Mouse (Mus musculus): Measurements from ENCODE around the gene Rfxank. TPM values are rescaled to one million over a fixed set of nuclear protein-coding genes. Genes with fewer than 3 reads are reported as not detected.
A peak's percentile ranks its signal among the peaks of the same experiment; 100 is the strongest.

Rfxank gene
- polyA plus RNA-seq, 1 experiment from 2014 or later = 7.5 TPM

DNA sequence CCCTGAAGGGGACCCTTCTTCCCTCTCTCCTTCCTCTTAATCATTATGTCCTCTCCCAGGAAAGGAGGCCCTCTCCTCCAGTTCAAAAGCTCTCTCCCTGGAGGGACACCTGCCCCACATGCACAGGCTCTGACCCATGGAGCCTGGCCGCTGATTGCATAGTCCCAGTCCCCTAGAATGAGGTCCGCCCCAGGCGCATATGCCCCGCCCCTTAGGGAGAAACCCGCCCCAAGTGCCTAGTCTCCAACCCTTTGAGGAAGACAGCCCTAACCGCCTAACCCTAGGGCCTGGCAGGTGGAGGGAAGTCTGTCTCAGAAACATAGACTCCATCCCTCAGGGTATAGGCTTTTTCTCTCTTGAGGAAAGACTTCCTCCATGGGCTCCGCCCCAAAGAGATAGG lies 51.7 kb downstream of the Rfxank start:
- 8% methylated on average over 7 of the region's 7 CpGs for WGBS
- Histone ChIP-seq H3K4me2 (ENCODE audit: low read length) (no peak overlapping the region), H3K27ac (replicated peaks; ENCODE audit: low read depth, low read length) (no peak overlapping the region), H3K9me3 (ENCODE audit: control insufficient read depth, low read length) (no peaks in the 10 kb centered on the region), H3K9ac (replicated peaks; ENCODE audit: low read length) (no peak overlapping the region), H3K4me3 (replicated peaks; ENCODE audit: low read depth, low read length) (no peak overlapping the region), H3K27me3 (ENCODE audit: control insufficient read depth, insufficient read depth, low read length) (peaks cover 69% of the 10 kb centered on the region), H3K4me1 (ENCODE audit: control insufficient read depth, insufficient read depth, low read length) (peaks cover 27% of the 10 kb centered on the region; the same call in 1 of the 2 replicates), H3K36me3 (ENCODE audit: control insufficient read depth, insufficient read depth, low read length) (no peaks in the 10 kb centered on the region)
- no peak for DNase-seq
- no peak for ATAC-seq (ENCODE audit: low FRiP score, low TSS enrichment)

DNA sequence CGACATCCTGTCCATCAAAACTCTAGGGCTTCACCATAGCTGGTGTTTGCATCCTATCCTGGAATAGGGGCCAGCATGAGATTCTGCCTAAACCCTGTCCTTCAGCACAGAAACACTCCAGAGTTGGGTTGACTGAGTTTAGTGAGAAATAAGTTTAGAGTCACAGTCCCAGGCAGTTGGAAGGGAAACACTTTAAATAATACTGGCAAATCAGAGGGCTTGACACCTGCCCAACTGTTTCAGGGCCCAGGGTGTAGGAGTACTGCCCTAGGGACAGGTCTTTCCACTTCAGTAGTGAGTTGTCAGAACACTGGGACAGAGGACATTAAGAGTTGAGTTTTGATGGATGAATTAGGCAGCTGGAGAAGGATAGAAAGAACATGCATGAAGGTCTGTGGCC lies 52.8 kb downstream of the Rfxank start:
- Histone ChIP-seq H3K4me2 (ENCODE audit: low read length) (no peak overlapping the region), H3K36me3 (ENCODE audit: control insufficient read depth, insufficient read depth, low read length) (no peaks in the 10 kb centered on the region), H3K27me3 (ENCODE audit: control insufficient read depth, insufficient read depth, low read length) (peaks cover 70% of the 10 kb centered on the region), H3K9me3 (ENCODE audit: control insufficient read depth, low read length) (no peaks in the 10 kb centered on the region), H3K4me1 (ENCODE audit: control insufficient read depth, insufficient read depth, low read length) (peaks cover 27% of the 10 kb centered on the region; the same call in 1 of the 2 replicates), H3K4me3 (replicated peaks; ENCODE audit: low read depth, low read length) (no peak overlapping the region), H3K9ac (replicated peaks; ENCODE audit: low read length) (no peak overlapping the region), H3K27ac (replicated peaks; ENCODE audit: low read depth, low read length) (no peak overlapping the region)
- ATAC-seq (ENCODE audit: low FRiP score, low TSS enrichment) (no peak), DNase-seq (no peak)
- 50% methylated on average over 1 of the region's 1 CpGs for WGBS

DNA sequence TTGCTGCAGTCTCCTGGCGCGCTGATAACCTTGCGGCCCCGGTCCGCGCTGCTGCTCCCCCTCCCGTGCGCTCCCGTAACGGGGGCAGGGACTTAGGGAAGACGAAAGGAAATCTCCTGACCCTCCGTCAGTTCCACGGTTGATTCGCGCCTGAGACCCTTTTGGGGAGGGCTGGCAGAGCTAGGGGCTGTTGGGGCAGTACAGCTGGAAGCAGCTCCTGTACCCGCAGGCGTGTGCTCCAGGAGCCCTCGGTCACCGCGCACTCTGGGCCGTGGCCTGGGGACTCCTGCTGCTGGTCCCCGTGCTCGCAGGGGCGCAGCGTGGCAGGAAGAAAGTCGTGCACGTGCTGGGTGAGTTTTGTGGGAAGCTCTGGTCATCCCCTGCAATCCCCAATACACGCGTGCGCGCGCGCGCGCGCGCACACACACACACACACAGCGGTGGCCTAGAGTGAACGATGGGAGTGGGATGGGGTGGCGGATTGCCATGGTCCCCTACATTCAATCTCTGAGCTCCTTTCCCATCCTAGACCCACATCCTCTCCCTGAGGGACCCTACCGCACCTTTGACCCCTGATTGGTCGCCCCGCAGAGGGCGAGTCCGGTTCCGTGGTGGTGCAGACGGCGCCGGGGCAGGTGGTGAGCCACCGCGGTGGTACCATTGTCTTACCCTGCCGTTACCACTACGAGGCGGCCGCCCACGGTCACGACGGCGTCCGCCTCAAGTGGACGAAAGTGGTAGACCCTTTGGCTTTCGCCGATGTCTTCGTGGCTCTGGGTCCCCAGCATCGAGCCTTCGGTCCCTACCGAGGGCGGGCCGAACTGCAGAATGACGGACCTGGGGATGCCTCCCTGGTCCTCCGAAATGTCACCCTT lies 54.5 kb downstream of the Rfxank start:
- no peak for ATAC-seq (ENCODE audit: low FRiP score, low TSS enrichment)
- peak overlapping the region; percentile 47 for H3K9ac ChIP-seq (replicated peaks; ENCODE audit: low read length)
- H3K4me1 ChIP-seq (ENCODE audit: control insufficient read depth, insufficient read depth, low read length) = peaks cover 21% of the 10 kb centered on the region; the same call in 1 of the 2 replicates
- H3K27ac ChIP-seq (replicated peaks; ENCODE audit: low read depth, low read length) = no peak overlapping the region
- H3K9me3 ChIP-seq (ENCODE audit: control insufficient read depth, low read length) = no peaks in the 10 kb centered on the region
- WGBS = 2% methylated on average over 71 of the region's 71 CpGs
- peaks cover 5% of the 10 kb centered on the region; the same call in 1 of the 2 replicates for H3K36me3 ChIP-seq (ENCODE audit: control insufficient read depth, insufficient read depth, low read length)
- DNase-seq = peak; percentile 64
- H3K4me2 ChIP-seq (ENCODE audit: low read length) = peak overlapping the region; percentile 77
- peaks cover 70% of the 10 kb centered on the region for H3K27me3 ChIP-seq (ENCODE audit: control insufficient read depth, insufficient read depth, low read length)
- H3K4me3 ChIP-seq (replicated peaks; ENCODE audit: low read depth, low read length) = peak overlapping the region; percentile 40

DNA sequence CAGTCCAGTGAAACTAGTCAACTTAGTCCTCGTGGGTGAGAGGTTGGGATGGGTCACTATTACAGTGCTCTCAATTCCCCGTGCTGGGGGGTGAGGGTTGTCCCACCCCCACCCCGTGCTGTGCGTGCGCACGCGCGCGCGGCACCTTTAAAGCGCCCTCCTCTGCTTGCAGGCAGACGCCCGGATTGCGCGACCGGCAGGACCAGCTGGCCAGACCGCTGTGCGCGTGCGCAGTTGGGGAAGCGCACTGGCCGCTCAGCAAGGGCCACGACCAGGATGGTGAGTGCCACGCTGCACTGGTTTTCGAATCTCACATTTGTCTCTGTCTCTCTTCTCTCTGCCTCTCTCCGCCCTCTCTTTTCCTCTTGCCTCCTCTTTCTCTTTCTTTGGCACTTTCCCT lies 55.7 kb downstream of the Rfxank start, which contains the start of gene Hapln4:
Gene Hapln4, plus strand, starts transcription at position 173 of the 400 bp plus-strand sequence.
- Histone ChIP-seq H3K4me2 (ENCODE audit: low read length) (peak within 1 kb of the TSS; percentile 77), H3K27me3 (ENCODE audit: control insufficient read depth, insufficient read depth, low read length) (peaks cover 61% of the 10 kb centered on the region), H3K36me3 (ENCODE audit: control insufficient read depth, insufficient read depth, low read length) (peaks cover 10% of the 10 kb centered on the region; the same call in 1 of the 2 replicates), H3K4me1 (ENCODE audit: control insufficient read depth, insufficient read depth, low read length) (peaks cover 13% of the 10 kb centered on the region; the same call in 1 of the 2 replicates), H3K4me3 (replicated peaks; ENCODE audit: low read depth, low read length) (peak within 1 kb of the TSS; percentile 40), H3K9ac (replicated peaks; ENCODE audit: low read length) (peak within 1 kb of the TSS; percentile 47), H3K27ac (replicated peaks; ENCODE audit: low read depth, low read length) (no peak within 1 kb of the TSS), H3K9me3 (ENCODE audit: control insufficient read depth, low read length) (no peaks in the 10 kb centered on the region)
- ATAC-seq (ENCODE audit: low FRiP score, low TSS enrichment) = no peak
- DNase-seq = peak; percentile 74
- under 1% methylated on average over 26 of the region's 26 CpGs for WGBS

DNA sequence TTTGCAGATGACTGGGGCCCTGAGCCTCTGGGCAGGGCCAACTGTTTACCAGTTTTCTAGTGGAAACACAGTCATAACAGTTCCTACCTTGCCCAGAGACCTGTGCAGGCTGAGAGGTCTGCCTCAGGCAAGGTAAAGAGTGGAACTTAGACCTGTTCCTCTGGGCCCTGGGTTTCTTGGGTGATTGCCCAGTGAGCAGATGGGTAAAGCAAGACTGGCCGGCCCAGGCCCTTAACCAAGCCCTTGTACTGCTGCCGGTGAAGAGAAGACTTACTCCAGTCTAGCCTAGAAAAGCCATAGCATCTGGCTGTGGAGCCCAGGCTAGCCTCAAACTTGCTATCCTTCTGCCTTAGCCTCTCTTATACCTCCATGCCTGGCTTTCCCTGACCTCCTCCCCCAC lies 57.0 kb downstream of the Rfxank start:
- Histone ChIP-seq H3K36me3 (ENCODE audit: control insufficient read depth, insufficient read depth, low read length) (peaks cover 11% of the 10 kb centered on the region; the same call in 1 of the 2 replicates), H3K9ac (replicated peaks; ENCODE audit: low read length) (no peak overlapping the region), H3K4me2 (ENCODE audit: low read length) (no peak overlapping the region), H3K9me3 (ENCODE audit: control insufficient read depth, low read length) (no peaks in the 10 kb centered on the region), H3K27me3 (ENCODE audit: control insufficient read depth, insufficient read depth, low read length) (peaks cover 49% of the 10 kb centered on the region), H3K4me3 (replicated peaks; ENCODE audit: low read depth, low read length) (no peak overlapping the region), H3K27ac (replicated peaks; ENCODE audit: low read depth, low read length) (no peak overlapping the region), H3K4me1 (ENCODE audit: control insufficient read depth, insufficient read depth, low read length) (peaks cover 9% of the 10 kb centered on the region; the same call in 1 of the 2 replicates)
- ATAC-seq (ENCODE audit: low FRiP score, low TSS enrichment) = no peak
- no peak for DNase-seq
- 93% methylated on average over 2 of the region's 2 CpGs for WGBS

Small RNA genes within 50 kb of the gene (microRNA-seq; reads per million reads assigned to microRNA genes)
- 3.5 reads per million, percentile 23 among the genes with 10 or more reads in this experiment for gene Mir7066

Other genes starting within 250 kb of the Rfxank start
- 5.1 TPM in 2 replicates for gene Tssk6, start 237.0 kb downstream of the Rfxank start, polyA plus RNA-seq (2014; fragmentation: Nextera tagmentation; extraction: Ambion mirVana)
- gene Ndufa13, start 236.6 kb downstream of the Rfxank start, polyA plus RNA-seq (2014; fragmentation: Nextera tagmentation; extraction: Ambion mirVana) = 170 and 211 TPM in 2 replicates
- gene Yjefn3, start 236.4 kb downstream of the Rfxank start, polyA plus RNA-seq (2014; fragmentation: Nextera tagmentation; extraction: Ambion mirVana) = 8.4 and 11.9 TPM in 2 replicates
- gene Gatad2a, start 142.8 kb downstream of the Rfxank start, polyA plus RNA-seq (2014; fragmentation: Nextera tagmentation; extraction: Ambion mirVana) = 22.6 and 28.1 TPM in 2 replicates
- gene Mau2, start 96.4 kb downstream of the Rfxank start, polyA plus RNA-seq (2014; fragmentation: Nextera tagmentation; extraction: Ambion mirVana) = 65.2 and 76.3 TPM in 2 replicates
- gene Sugp1, start 96.3 kb downstream of the Rfxank start, polyA plus RNA-seq (2014; fragmentation: Nextera tagmentation; extraction: Ambion mirVana) = 49.2 and 52.7 TPM in 2 replicates
- 2.0 and 2.1 TPM in 2 replicates for gene Tm6sf2, start 66.2 kb downstream of the Rfxank start, polyA plus RNA-seq (2014; fragmentation: Nextera tagmentation; extraction: Ambion mirVana)
- gene Hapln4, start 55.7 kb downstream of the Rfxank start, polyA plus RNA-seq (2014; fragmentation: Nextera tagmentation; extraction: Ambion mirVana) = 1.2 and 1.3 TPM in 2 replicates
- 135 and 147 TPM in 2 replicates for gene Ncan, start 18.3 kb downstream of the Rfxank start, polyA plus RNA-seq (2014; fragmentation: Nextera tagmentation; extraction: Ambion mirVana)
- 25.8 and 43.4 TPM in 2 replicates for gene Nr2c2ap, start 7.8 kb downstream of the Rfxank start, polyA plus RNA-seq (2014; fragmentation: Nextera tagmentation; extraction: Ambion mirVana)
- gene Borcs8, start 345 bp upstream of the Rfxank start, polyA plus RNA-seq (2014; fragmentation: Nextera tagmentation; extraction: Ambion mirVana) = 64.2 and 71.2 TPM in 2 replicates
- gene Mef2b, start 557 bp upstream of the Rfxank start, polyA plus RNA-seq (2014; fragmentation: Nextera tagmentation; extraction: Ambion mirVana) = 0.46 and 0.50 TPM in 2 replicates
- gene Tmem161a, start 33.2 kb upstream of the Rfxank start, polyA plus RNA-seq (2014; fragmentation: Nextera tagmentation; extraction: Ambion mirVana) = 31.2 and 40.7 TPM in 2 replicates
- 5.1 and 5.6 TPM in 2 replicates for gene Slc25a42, start 73.2 kb upstream of the Rfxank start, polyA plus RNA-seq (2014; fragmentation: Nextera tagmentation; extraction: Ambion mirVana)
- 87.9 and 88.9 TPM in 2 replicates for gene Sugp2, start 95.1 kb upstream of the Rfxank start, polyA plus RNA-seq (2014; fragmentation: Nextera tagmentation; extraction: Ambion mirVana)
- 82.5 and 115 TPM in 2 replicates for gene Armc6, start 95.3 kb upstream of the Rfxank start, polyA plus RNA-seq (2014; fragmentation: Nextera tagmentation; extraction: Ambion mirVana)
- gene Homer3, start 143.7 kb upstream of the Rfxank start, polyA plus RNA-seq (2014; fragmentation: Nextera tagmentation; extraction: Ambion mirVana) = 24.0 and 34.4 TPM in 2 replicates
- 44.8 and 48.8 TPM in 2 replicates for gene Ddx49, start 163.3 kb upstream of the Rfxank start, polyA plus RNA-seq (2014; fragmentation: Nextera tagmentation; extraction: Ambion mirVana)
- 274 and 309 TPM in 2 replicates for gene Cope, start 163.4 kb upstream of the Rfxank start, polyA plus RNA-seq (2014; fragmentation: Nextera tagmentation; extraction: Ambion mirVana)
- gene Cers1, start 176.6 kb upstream of the Rfxank start, polyA plus RNA-seq (2014; fragmentation: Nextera tagmentation; extraction: Ambion mirVana) = 38.8 and 42.9 TPM in 2 replicates
- not detected in 2 replicates for gene Gdf1, start 190.7 kb upstream of the Rfxank start, polyA plus RNA-seq (2014; fragmentation: Nextera tagmentation; extraction: Ambion mirVana)
- gene Upf1, start 214.1 kb upstream of the Rfxank start, polyA plus RNA-seq (2014; fragmentation: Nextera tagmentation; extraction: Ambion mirVana) = 16.9 and 18.4 TPM in 2 replicates
- gene Comp, start 234.4 kb upstream of the Rfxank start, polyA plus RNA-seq (2014; fragmentation: Nextera tagmentation; extraction: Ambion mirVana) = 0.47 TPM in 1 of 2 replicates, not detected in the other

All from midbrain, embryonic 14.5 days (tissue).